Comparison of ENCODE assay signal across 36 mouse cellular contexts in genomic region chr11:57882736-57883635, GRCm38 (mm10). TPM values are rescaled to one million over a fixed set of nuclear protein-coding genes. Genes with fewer than 3 reads are reported as not detected.
DNase-seq lines count a peak whose midpoint lies in the region; ATAC-seq and TF ChIP-seq lines count a peak whose summit lies in the region.
"Had no signal": no experiment of that assay in that cellular context is flagged by ENCODE, and none has a peak within 500 bp of the region (broad histone marks: within the 10 kb centered on the region; RNA-seq: fewer than 3 reads in every experiment).

No protein-coding gene starts in this region.

- WGBS in forebrain, embryonic 10.5 days: 72% methylated on average over 15 of the region's 15 CpGs
- WGBS in forebrain, postnatal 0 days: 78% methylated on average over 15 of the region's 15 CpGs
- 68% methylated on average over 15 of the region's 15 CpGs for WGBS in embryonic facial prominence, embryonic 10.5 days
- 14% methylated on average over 15 of the region's 15 CpGs for WGBS in limb, embryonic 12.5 days

- peaks cover 24% of the 10 kb centered on the region for H3K4me1 ChIP-seq in forebrain, embryonic 10.5 days
- H3K4me1 ChIP-seq in forebrain, postnatal 0 days (ENCODE audit: insufficient read depth): no peaks in the 10 kb centered on the region
- peaks cover 40% of the 10 kb centered on the region for H3K4me1 ChIP-seq in embryonic facial prominence, embryonic 10.5 days
- peaks cover 41% of the 10 kb centered on the region for H3K4me1 ChIP-seq in limb, embryonic 12.5 days (replicated peaks)
- H3K4me1 ChIP-seq: liver, embryonic 15.5 days had no signal

- no peaks in the 10 kb centered on the region for H3K9me3 ChIP-seq in forebrain, embryonic 10.5 days
- no peaks in the 10 kb centered on the region for H3K9me3 ChIP-seq in forebrain, postnatal 0 days (ENCODE audit: low read length)
- no peaks in the 10 kb centered on the region for H3K9me3 ChIP-seq in embryonic facial prominence, embryonic 10.5 days
- no peaks in the 10 kb centered on the region for H3K9me3 ChIP-seq in limb, embryonic 12.5 days
- H3K9me3 ChIP-seq: embryonic facial prominence, embryonic 15.5 days; forebrain, embryonic 13.5 days; kidney, embryonic 15.5 days; liver, embryonic 15.5 days; midbrain, embryonic 12.5 days; neural tube, embryonic 13.5 days had no signal

- no peak for TF ChIP-seq CTCF in forebrain, postnatal 0 days (IDR thresholded peaks at IDR 0.05; ENCODE audit: low read depth)

- H3K27ac ChIP-seq in forebrain, embryonic 10.5 days: peak overlapping the region; percentile 44; the same call in 1 of the 2 replicates
- H3K27ac ChIP-seq in forebrain, postnatal 0 days (ENCODE audit: low read depth, low read length): no peak overlapping the region
- no peak overlapping the region; the same call in 1 of the 2 replicates for H3K27ac ChIP-seq in embryonic facial prominence, embryonic 10.5 days (replicated peaks)
- no peak overlapping the region for H3K27ac ChIP-seq in limb, embryonic 12.5 days
- H3K27ac ChIP-seq: embryonic facial prominence, embryonic 15.5 days; forebrain, embryonic 13.5 days; kidney, embryonic 15.5 days; left cerebral cortex, adult 2 months; liver, embryonic 15.5 days; midbrain, embryonic 12.5 days; neural tube, embryonic 13.5 days had no signal

- H3K36me3 ChIP-seq in forebrain, embryonic 10.5 days (replicated peaks): no peaks in the 10 kb centered on the region
- H3K36me3 ChIP-seq in forebrain, postnatal 0 days (ENCODE audit: insufficient read depth): no peaks in the 10 kb centered on the region
- no peaks in the 10 kb centered on the region for H3K36me3 ChIP-seq in embryonic facial prominence, embryonic 10.5 days (replicated peaks)
- H3K36me3 ChIP-seq in limb, embryonic 12.5 days: no peaks in the 10 kb centered on the region
- H3K36me3 ChIP-seq: embryonic facial prominence, embryonic 15.5 days; kidney, embryonic 15.5 days; liver, embryonic 15.5 days; midbrain, embryonic 12.5 days; neural tube, embryonic 13.5 days had no signal

- ATAC-seq in forebrain, postnatal 0 days: no peak
- ATAC-seq in limb, embryonic 12.5 days (ENCODE audit: insufficient number of reproducible peaks, insufficient read depth, low FRiP score, low TSS enrichment, low read depth): 0 out of 2 replicates have a peak, but pooled peaks have one; percentile 15
- ATAC-seq: forebrain, embryonic 13.5 days; hindbrain, embryonic 16.5 days; Patski had no signal

- H3K4me2 ChIP-seq in forebrain, postnatal 0 days (ENCODE audit: low read depth): no peak overlapping the region
- peak overlapping the region; percentile 35 for H3K4me2 ChIP-seq in limb, embryonic 12.5 days
- H3K4me2 ChIP-seq: embryonic facial prominence, embryonic 15.5 days; forebrain, embryonic 13.5 days; kidney, embryonic 15.5 days; liver, embryonic 15.5 days; lung, embryonic 14.5 days; midbrain, embryonic 12.5 days; neural tube, embryonic 13.5 days had no signal

- no peak overlapping the region for H3K9ac ChIP-seq in forebrain, postnatal 0 days
- no peak overlapping the region for H3K9ac ChIP-seq in limb, embryonic 12.5 days (replicated peaks)
- H3K9ac ChIP-seq: embryonic facial prominence, embryonic 15.5 days; forebrain, embryonic 13.5 days; kidney, embryonic 15.5 days; liver, embryonic 15.5 days; lung, embryonic 14.5 days; midbrain, embryonic 12.5 days; neural tube, embryonic 13.5 days had no signal

- H3K4me3 ChIP-seq in forebrain, embryonic 10.5 days: no peak overlapping the region
- no peak overlapping the region for H3K4me3 ChIP-seq in forebrain, postnatal 0 days (ENCODE audit: low read depth, low read length)
- H3K4me3 ChIP-seq in embryonic facial prominence, embryonic 10.5 days: no peak overlapping the region
- H3K4me3 ChIP-seq in limb, embryonic 12.5 days (replicated peaks): 0 out of 2 replicates have a peak overlapping the region, but pooled peaks have one; percentile 0
- H3K4me3 ChIP-seq: embryonic facial prominence, embryonic 15.5 days; forebrain, embryonic 13.5 days; kidney, embryonic 15.5 days; left cerebral cortex, adult 2 months; liver, embryonic 15.5 days; midbrain, embryonic 12.5 days; neural tube, embryonic 13.5 days had no signal

- DNase-seq in forebrain, embryonic 10.5 days (ENCODE audit: extremely low spot score, low spot score): no peak
- no peak for DNase-seq in forebrain, postnatal 0 days
- peak; percentile 48 for DNase-seq in embryonic facial prominence, embryonic 10.5 days (ENCODE audit: low spot score)
- DNase-seq in hindlimb bud, embryonic 11.5 days (ENCODE audit: extremely low spot score, low read depth, low spot score): peak; percentile 49
- no peak for DNase-seq in spleen, adult 12 weeks (ENCODE audit: low spot score)
- DNase-seq in adrenal gland, postnatal 25 days: no peak
- no peak for DNase-seq in adrenal gland, postnatal 10 days
- DNase-seq: adrenal gland, postnatal 14 days; cerebellum, adult 11-12 months; gastrocnemius, postnatal 25 days; heart, adult 18-20 months; kidney, adult 18-20 months; kidney, postnatal 25 days; lung, embryonic 14.5 days; lung, postnatal 14 days; right cerebral cortex, postnatal 4 days; thymus, postnatal 14 days had no signal

- H3K27me3 ChIP-seq in forebrain, embryonic 10.5 days (ENCODE audit: poor library complexity, severe bottlenecking): peaks cover 25% of the 10 kb centered on the region
- no peaks in the 10 kb centered on the region for H3K27me3 ChIP-seq in forebrain, postnatal 0 days (ENCODE audit: insufficient read depth, low read length)
- peaks cover 11% of the 10 kb centered on the region for H3K27me3 ChIP-seq in embryonic facial prominence, embryonic 10.5 days (replicated peaks; ENCODE audit: low read depth, poor library complexity, severe bottlenecking)
- peaks cover 22% of the 10 kb centered on the region for H3K27me3 ChIP-seq in limb, embryonic 12.5 days
- H3K27me3 ChIP-seq: Patski had no signal

RNA-seq across cellular contexts. Expression of gene Hand1, which starts 50.4 kb away (rescaled TPM):
- polyA plus RNA-seq in forebrain, embryonic 10.5 days (2016; fragmentation: Nextera tagmentation; extraction: Ambion mirVana): 0.14 TPM in 1 of 2 replicates, not detected in the other
- not detected in 2 replicates for total RNA-seq in forebrain, postnatal 0 days (2014; rRNA removed)
- not detected in 2 replicates for polyA plus RNA-seq in forebrain, postnatal 0 days (2015; fragmentation: Nextera tagmentation; extraction: Ambion mirVana)
- 21.3 and 50.0 TPM in 2 replicates for polyA plus RNA-seq in embryonic facial prominence, embryonic 10.5 days (2016; fragmentation: Nextera tagmentation; extraction: Ambion mirVana)
- polyA plus RNA-seq in limb, embryonic 12.5 days (2016; fragmentation: Nextera tagmentation; extraction: Ambion mirVana): 1.9 and 2.3 TPM in 2 replicates
- 8.0 and 13.6 TPM in 2 replicates for total RNA-seq in adrenal gland, postnatal 25 days (2021)
- 10 to 100 TPM; 10.2 to 17.2 TPM for total RNA-seq in adrenal gland, postnatal 10 days (2021)
- total RNA-seq: gastrocnemius, adult 18-20 months; gastrocnemius, postnatal 25 days; heart, adult 18-20 months; heart, postnatal 25 days; layer of hippocampus, adult 18-20 months; layer of hippocampus, postnatal 10 days; left cerebral cortex, adult 2 months; left cerebral cortex, postnatal 25 days; liver, adult 2 months; MEL had no signal
- polyA plus RNA-seq: cortical plate, adult 2 months; forebrain, embryonic 13.5 days; hindbrain, embryonic 11.5 days; hindbrain, embryonic 16.5 days; liver, adult 2 months; lung, embryonic 14.5 days; midbrain, embryonic 12.5 days; Patski had no signal

Comparison
In these comparisons a context has a peak if more than half of its experiments do, and no peak if none do; other contexts are left out.
1. DNase-seq: peak in embryonic facial prominence, embryonic 10.5 days (single experiment) and hindlimb bud, embryonic 11.5 days (single experiment); none in forebrain, embryonic 10.5 days (single experiment), forebrain, postnatal 0 days (single experiment), spleen, adult 12 weeks (single experiment), adrenal gland, postnatal 25 days (single experiment) and adrenal gland, postnatal 10 days (single experiment).